Mouse (Mus musculus) neural tube, embryonic 14.5 days (tissue): ENCODE results near the gene Dcun1d4. TPM values are rescaled to one million over a fixed set of nuclear protein-coding genes. Genes with fewer than 3 reads are reported as not detected.
A peak's percentile ranks its signal among the peaks of the same experiment; 100 is the strongest.
"Not testable (repeated sequence)": the region's sequence is repeated elsewhere in the genome, so short reads cannot be mapped to it uniquely, and the experiment has no call there.

ENCODE experiments used
- ATAC-seq: fragments of 200-750 bp; cut with Nextera tagmentation; 2 replicates; pipeline ENCODE4 v1.8.0; 2017; ENCODE audit warnings: low read depth, mild to moderate bottlenecking, moderate TSS enrichment, moderate library complexity
- H3K27ac ChIP-seq: fragments of 300-500 bp; sonication (generic); 2 replicates; pipeline ENCODE4 v1.5.1; 2014; ENCODE audit warnings: low read depth, mild to moderate bottlenecking, control low read depth, low read length, moderate library complexity, mixed read lengths
- H3K27me3 ChIP-seq: fragments of 300-500 bp; sonication (generic); 2 replicates; pipeline ENCODE4 v1.6.1; 2014; ENCODE audit warnings: low read length; ENCODE audit not compliant: control insufficient read depth, insufficient read depth
- H3K36me3 ChIP-seq: fragments of 300-500 bp; sonication (generic); 2 replicates; pipeline ENCODE4 v1.6.1; 2014; ENCODE audit warnings: low read length, mixed read lengths; ENCODE audit not compliant: control insufficient read depth, insufficient read depth
- H3K4me1 ChIP-seq: fragments of 300-500 bp; sonication (generic); 2 replicates; pipeline ENCODE4 v1.6.1; 2014; ENCODE audit warnings: low read length; ENCODE audit not compliant: control insufficient read depth, insufficient read depth
- H3K4me2 ChIP-seq: fragments of 300-500 bp; sonication (generic); 2 replicates; pipeline ENCODE4 v1.6.1; 2014; ENCODE audit warnings: mild to moderate bottlenecking, low read depth, low read length, control low read depth
- H3K4me3 ChIP-seq: fragments of 300-500 bp; sonication (generic); 2 replicates; pipeline ENCODE4 v1.5.1; 2014; ENCODE audit warnings: low read depth, low read length, control low read depth, mixed read lengths
- H3K9ac ChIP-seq: fragments of 300-500 bp; sonication (generic); replicated peaks from 2 replicates; pipeline ENCODE4 v1.6.1; 2014; ENCODE audit warnings: low read depth, mild to moderate bottlenecking, control low read depth, low read length, mixed read lengths
- H3K9me3 ChIP-seq: fragments of 300-500 bp; sonication (generic); 2 replicates; pipeline ENCODE4 v1.6.1; 2016; ENCODE audit warnings: low read length; ENCODE audit not compliant: control insufficient read depth
- WGBS: fragments of 180-500 bp; shearing (Covaris S2); extraction: QIAGEN DNeasy Blood & Tissue Kit; methylation state at CpG from one replicate; pipeline ENCODE4 v1.1.7; 2014; 5-methylcytosine and 5-hydroxymethylcytosine counted together
- polyA plus RNA-seq: library from polyadenylated mRNA; unstranded; fragments of >200 nt; fragmentation: Nextera tagmentation; extraction: Ambion mirVana; gene quantifications from 2 replicates; pipeline ENCODE4 v1.2.1, GENCODE M21; 2014

Gene Dcun1d4
- polyA plus RNA-seq, 1 experiment from 2014 or later, result 60.5 TPM

GRCm38 (mm10) chr5:73569181-73569580, 88.4 kb downstream of the Dcun1d4 start:
- H3K27ac ChIP-seq, result no peak overlapping the region
- no peaks in the 10 kb centered on the region for H3K9me3 ChIP-seq
- H3K4me3 ChIP-seq, result no peak overlapping the region
- no peak overlapping the region for H3K4me2 ChIP-seq
- WGBS, result 84% methylated on average over 5 of the region's 5 CpGs
- no peak overlapping the region for H3K9ac ChIP-seq
- no peaks in the 10 kb centered on the region for H3K4me1 ChIP-seq
- H3K36me3 ChIP-seq, result no peaks in the 10 kb centered on the region
- ATAC-seq, result no peak
- no peaks in the 10 kb centered on the region for H3K27me3 ChIP-seq

- Histone ChIP-seq H3K27me3 (no peaks in the 10 kb centered on the region), H3K4me3 (no peak overlapping the region), H3K36me3 (no peaks in the 10 kb centered on the region), H3K9me3 (no peaks in the 10 kb centered on the region), H3K4me2 (no peak overlapping the region), H3K9ac (no peak overlapping the region), H3K27ac (no peak overlapping the region), H3K4me1 (no peaks in the 10 kb centered on the region)
- no peak for ATAC-seq
- 79% methylated on average over 6 of the region's 6 CpGs for WGBS
Measured at GRCm38 (mm10) chr5:73571395-73572156, 90.8 kb downstream of the Dcun1d4 start.

- Histone ChIP-seq H3K4me2 (no peak overlapping the region), H3K4me1 (no peaks in the 10 kb centered on the region), H3K27me3 (no peaks in the 10 kb centered on the region), H3K9me3 (no peaks in the 10 kb centered on the region), H3K36me3 (no peaks in the 10 kb centered on the region), H3K4me3 (no peak overlapping the region), H3K9ac (no peak overlapping the region), H3K27ac (no peak overlapping the region)
- WGBS, result 79% methylated on average over 2 of the region's 2 CpGs
- ATAC-seq, result no peak
Measured at GRCm38 (mm10) chr5:73572846-73573245, 92.0 kb downstream of the Dcun1d4 start.

- ATAC-seq, result no peak
- Histone ChIP-seq H3K27me3 (no peaks in the 10 kb centered on the region), H3K4me2 (no peak overlapping the region), H3K27ac (no peak overlapping the region), H3K9me3 (no peaks in the 10 kb centered on the region), H3K4me3 (no peak overlapping the region), H3K36me3 (no peaks in the 10 kb centered on the region), H3K9ac (no peak overlapping the region), H3K4me1 (no peaks in the 10 kb centered on the region)
- WGBS, result 81% methylated on average over 7 of the region's 7 CpGs
Measured at GRCm38 (mm10) chr5:73573789-73574188, 93.0 kb downstream of the Dcun1d4 start.

GRCm38 (mm10) chr5:73574616-73575015, 93.8 kb downstream of the Dcun1d4 start:
- Histone ChIP-seq H3K4me2 (no peak overlapping the region), H3K9ac (no peak overlapping the region), H3K27me3 (no peaks in the 10 kb centered on the region), H3K4me1 (no peaks in the 10 kb centered on the region), H3K4me3 (no peak overlapping the region), H3K27ac (no peak overlapping the region), H3K9me3 (no peaks in the 10 kb centered on the region), H3K36me3 (no peaks in the 10 kb centered on the region)
- WGBS, result 73% methylated on average over 4 of the region's 4 CpGs
- ATAC-seq, result no peak

GRCm38 (mm10) chr5:73576708-73577107, 95.9 kb downstream of the Dcun1d4 start:
- no peak for ATAC-seq
- no peak overlapping the region for H3K4me2 ChIP-seq

GRCm38 (mm10) chr5:73578131-73578530, 97.3 kb downstream of the Dcun1d4 start:
- H3K27me3 ChIP-seq, result no peaks in the 10 kb centered on the region
- H3K27ac ChIP-seq, result no peak overlapping the region
- no peaks in the 10 kb centered on the region for H3K4me1 ChIP-seq
- H3K36me3 ChIP-seq, result no peaks in the 10 kb centered on the region
- 74% methylated on average over 3 of the region's 3 CpGs for WGBS
- H3K4me3 ChIP-seq, result no peak overlapping the region
- H3K9ac ChIP-seq, result no peak overlapping the region
- no peak overlapping the region for H3K4me2 ChIP-seq
- no peaks in the 10 kb centered on the region for H3K9me3 ChIP-seq
- no peak for ATAC-seq

More at GRCm38 (mm10) chr5:73576708-73577107, 95.9 kb downstream of the Dcun1d4 start:
- no peak overlapping the region for H3K4me3 ChIP-seq
- no peak overlapping the region for H3K9ac ChIP-seq
- H3K4me1 ChIP-seq, result no peaks in the 10 kb centered on the region
- WGBS, result 65% methylated on average over 7 of the region's 7 CpGs
- H3K36me3 ChIP-seq, result no peaks in the 10 kb centered on the region
- H3K27me3 ChIP-seq, result no peaks in the 10 kb centered on the region
- no peaks in the 10 kb centered on the region for H3K9me3 ChIP-seq
- no peak overlapping the region for H3K27ac ChIP-seq

DNA sequence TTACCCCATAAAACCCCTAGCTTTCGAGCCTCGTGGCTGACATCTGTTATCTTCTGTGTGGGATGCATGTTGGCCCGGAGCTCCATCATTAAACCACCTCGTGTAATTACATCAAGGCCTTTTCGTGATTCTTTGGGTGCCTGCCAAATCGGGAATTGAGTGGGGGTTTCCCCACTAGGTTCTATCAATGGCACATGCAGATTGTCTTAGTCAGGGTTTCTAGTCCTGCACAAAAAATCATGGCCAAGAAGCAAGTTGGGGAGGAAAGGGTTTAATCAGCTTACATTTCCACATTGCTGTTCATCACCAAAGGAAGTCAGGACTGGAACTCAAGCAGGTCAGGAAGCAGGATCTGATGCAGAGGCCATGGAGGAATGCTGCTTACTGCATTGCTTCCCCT, 103.2 kb downstream of the Dcun1d4 start:
- H3K4me2 ChIP-seq, H3K36me3 ChIP-seq, H3K4me3 ChIP-seq, H3K9me3 ChIP-seq, H3K4me1 ChIP-seq, H3K9ac ChIP-seq, H3K27me3 ChIP-seq, ATAC-seq, H3K27ac ChIP-seq: not testable (repeated sequence)
- 53% methylated on average over 6 of the region's 6 CpGs for WGBS

DNA sequence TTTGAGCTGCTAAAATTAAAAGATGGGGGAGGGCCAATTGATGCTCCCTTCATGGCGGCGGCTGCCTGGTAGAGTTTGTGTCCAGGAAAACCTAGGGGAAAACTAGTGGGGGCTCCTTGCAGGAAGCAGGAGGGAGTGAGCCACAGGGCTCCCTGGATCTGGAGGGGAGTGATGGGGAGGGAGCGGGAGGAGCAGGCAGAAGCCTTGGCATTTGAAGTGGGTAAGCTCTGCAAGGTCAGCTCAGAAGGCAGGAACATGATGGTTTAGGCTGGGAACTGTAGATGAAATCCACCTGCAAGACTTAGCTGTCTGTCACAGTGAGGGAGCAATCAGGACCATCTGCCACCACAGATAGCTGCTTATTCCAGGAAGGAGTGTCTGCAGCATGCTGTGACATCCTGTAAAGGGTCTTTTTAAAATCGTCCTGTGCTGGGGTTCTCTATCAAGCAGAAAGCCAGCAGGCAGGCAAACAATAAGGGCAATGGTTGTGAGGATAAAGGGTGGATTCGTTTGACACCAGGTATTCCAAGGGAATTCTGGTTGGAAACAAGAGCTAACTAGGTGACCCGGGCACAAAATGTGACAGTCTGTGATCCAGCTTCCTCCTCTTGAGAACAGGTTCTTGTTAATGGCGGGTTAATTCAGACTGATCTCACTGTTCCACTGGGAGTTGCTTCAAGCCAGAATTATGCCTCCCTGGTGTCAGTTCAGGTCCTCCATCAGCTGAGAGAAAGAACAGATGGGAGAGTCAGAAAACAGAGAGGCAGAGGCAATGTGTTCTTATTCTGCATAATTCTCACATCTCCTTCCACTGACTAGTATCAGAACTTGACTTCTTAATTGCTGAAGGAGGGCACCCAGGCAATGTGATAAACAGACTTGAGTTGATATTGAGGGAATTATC, 104.7 kb downstream of the Dcun1d4 start:
- Histone ChIP-seq H3K9me3 (no peaks in the 10 kb centered on the region), H3K9ac (no peak overlapping the region), H3K4me3 (no peak overlapping the region), H3K27ac (peak overlapping the region; percentile 4), H3K36me3 (no peaks in the 10 kb centered on the region), H3K27me3 (no peaks in the 10 kb centered on the region), H3K4me1 (peaks cover 3% of the 10 kb centered on the region; the same call in 1 of the 2 replicates), H3K4me2 (no peak overlapping the region)
- no peak; the same call in 1 of the 2 replicates for ATAC-seq
- WGBS, result 21% methylated on average over 7 of the region's 7 CpGs
